Mouse (Mus musculus) C2C12 (cell line): Measurements from ENCODE around the gene Gm43552.

Source experiments
- CEBPB ChIP-seq: IDR thresholded peaks from one replicate; pipeline ENCODE4 v1.6.1; 2011; ENCODE audit warnings: low read depth, mild to moderate bottlenecking, control low read depth, moderate library complexity
- CTCF ChIP-seq: IDR thresholded peaks from one replicate; pipeline ENCODE4 v1.5.1; 2011; ENCODE audit not compliant: control insufficient read depth, insufficient read depth, insufficient read length
- FOSL1 ChIP-seq: IDR thresholded peaks from one replicate; pipeline ENCODE4 v1.8.0; 2011; ENCODE audit warnings: mild to moderate bottlenecking, low read length; ENCODE audit not compliant: poor library complexity, insufficient read depth, severe bottlenecking
- MAX ChIP-seq: IDR thresholded peaks from one replicate; pipeline ENCODE4 v1.6.1; 2011; ENCODE audit warnings: mild to moderate bottlenecking, control low read depth
- MYOD1 ChIP-seq: IDR thresholded peaks from one replicate; pipeline ENCODE4 v1.6.1; 2011; ENCODE audit warnings: low read depth; ENCODE audit not compliant: control insufficient read depth, insufficient read length
- MYOG ChIP-seq: IDR thresholded peaks from one replicate; pipeline ENCODE4 v1.6.1; 2011; ENCODE audit not compliant: control insufficient read depth, insufficient read length; ENCODE audit errors: extremely low read depth
- USF1 ChIP-seq: IDR thresholded peaks from one replicate; pipeline ENCODE4 v1.6.1; 2011; ENCODE audit warnings: low read depth, mild to moderate bottlenecking, control low read depth, moderate library complexity

DNA sequence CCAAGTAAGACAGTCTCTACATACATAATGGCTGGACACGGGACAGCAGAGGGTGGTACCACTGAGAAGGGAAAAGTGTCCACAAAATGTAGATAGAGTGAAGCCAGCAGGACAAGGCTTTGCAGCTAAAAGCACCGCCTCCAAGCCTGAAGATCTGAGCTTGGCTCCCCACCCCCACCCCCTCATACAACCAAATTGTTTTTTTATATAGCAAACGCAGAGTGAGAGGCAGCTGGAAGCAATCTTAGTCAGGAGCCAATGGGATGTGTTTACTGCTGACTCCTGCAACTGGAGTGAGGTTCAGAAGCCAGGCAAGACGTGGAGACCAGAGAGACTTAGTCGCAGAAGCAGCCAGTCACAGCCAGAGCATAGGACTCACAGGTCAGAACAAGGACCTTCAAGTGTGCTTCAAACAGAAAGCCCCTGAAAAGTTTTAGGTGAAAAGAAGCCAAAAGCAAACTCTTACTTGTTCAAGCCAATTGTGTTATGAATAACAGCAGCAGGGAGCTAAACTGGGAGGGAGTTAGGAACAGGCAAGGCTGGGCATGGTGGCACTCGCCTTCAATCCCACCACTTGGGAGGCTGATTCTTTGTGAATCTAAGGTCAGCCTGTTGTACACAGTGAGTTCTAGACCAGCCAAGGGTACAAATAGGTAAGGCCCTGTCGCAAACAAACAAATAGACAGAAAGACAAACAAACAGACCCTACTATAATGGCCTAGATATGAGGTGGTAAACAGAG, 35.4 kb downstream of the Gm43552 start:
- TF ChIP-seq MAX (no peak), USF1 (no peak), CTCF (no peak), MYOD1 (no peak), CEBPB (no peak), MYOG (no peak), FOSL1 (no peak)
